Mouse (Mus musculus) cerebellum, postnatal 10 days (tissue): ENCODE data around the gene Erp27.

Experiments used
- DNase-seq, 2 experiments: peaks; one replicate each; pipeline ENCODE4 v3.0.0; 2021; ENCODE audit warnings: mixed read lengths in 2 of 2

The Erp27 gene

DNA sequence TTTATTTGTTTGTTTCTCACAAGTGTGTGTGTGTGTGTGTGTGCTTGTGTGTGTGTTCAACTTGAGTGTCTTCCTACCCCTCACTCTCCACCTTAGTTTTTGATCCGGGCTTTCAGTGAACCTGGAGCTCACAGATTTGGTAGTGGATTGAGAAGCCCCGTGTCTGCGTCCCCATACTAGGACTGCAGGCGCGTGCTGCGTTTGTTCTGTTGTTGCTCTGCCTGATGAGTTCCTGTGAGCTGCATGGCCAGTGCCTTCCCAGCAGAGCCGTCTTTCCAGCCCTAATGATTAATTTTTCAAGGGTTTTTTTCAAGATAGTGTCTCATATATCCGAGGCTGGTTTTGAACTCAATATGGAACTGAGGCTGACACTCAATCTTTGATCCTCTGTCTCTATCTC, 63.6 kb downstream of the Erp27 start:
- no peak for DNase-seq

DNA sequence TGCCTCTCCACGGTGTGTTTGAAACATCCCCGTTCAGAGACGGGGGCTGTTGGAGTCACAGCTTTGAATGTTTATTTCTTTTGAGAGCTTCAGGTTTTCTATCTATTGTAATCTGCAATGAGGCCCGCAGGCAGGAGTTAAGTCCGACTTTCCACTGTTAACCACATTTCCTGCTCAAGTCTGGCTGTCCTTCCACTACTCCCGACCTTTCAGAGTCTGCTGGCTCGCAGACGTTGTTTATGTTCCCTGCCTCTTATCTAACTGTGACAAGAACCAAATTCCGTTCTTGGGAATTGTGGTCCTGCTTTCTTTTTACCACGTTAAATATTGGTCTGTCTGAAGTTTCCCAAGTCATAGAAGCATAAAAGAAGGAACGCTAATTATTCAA, 64.1 kb downstream of the Erp27 start:
- DNase-seq: no peak
